Mouse (Mus musculus) stomach, embryonic 16.5 days (tissue): Measurements from ENCODE around the gene Cdh13. TPM values are rescaled to one million over a fixed set of nuclear protein-coding genes. Genes with fewer than 3 reads are reported as not detected.

Experiments used
- ATAC-seq: fragments of 200-750 bp; cut with Nextera tagmentation; 2 replicates; pipeline ENCODE4 v1.8.0; 2017; ENCODE audit warnings: moderate number of reproducible peaks, moderate TSS enrichment; ENCODE audit not compliant: insufficient read depth, low FRiP score
- H3K27ac ChIP-seq: fragments of 300-500 bp; sonication (generic); 2 replicates; pipeline ENCODE4 v1.5.1; 2014; ENCODE audit warnings: low read length
- H3K27me3 ChIP-seq: fragments of 300-500 bp; sonication (generic); 2 replicates; pipeline ENCODE4 v1.6.1; 2014; ENCODE audit warnings: low read length, control low read depth, mixed read lengths; ENCODE audit not compliant: control insufficient read depth, insufficient read depth
- H3K36me3 ChIP-seq: fragments of 300-500 bp; sonication (generic); 2 replicates; pipeline ENCODE4 v1.6.1; 2014; ENCODE audit warnings: low read length; ENCODE audit not compliant: control insufficient read depth, insufficient read depth
- H3K4me1 ChIP-seq: fragments of 300-500 bp; sonication (generic); 2 replicates; pipeline ENCODE4 v1.6.1; 2014; ENCODE audit warnings: low read length, control low read depth, mixed read lengths; ENCODE audit not compliant: control insufficient read depth, insufficient read depth
- H3K4me2 ChIP-seq: fragments of 300-500 bp; sonication (generic); 2 replicates; pipeline ENCODE4 v1.6.1; 2014; ENCODE audit warnings: low read depth, low read length, mixed read lengths
- H3K4me3 ChIP-seq: fragments of 300-500 bp; sonication (generic); replicated peaks from 2 replicates; pipeline ENCODE4 v1.5.1; 2014; ENCODE audit warnings: mild to moderate bottlenecking, low read length
- H3K9ac ChIP-seq: fragments of 300-500 bp; sonication (generic); 2 replicates; pipeline ENCODE4 v1.6.1; 2014; ENCODE audit warnings: low read length
- H3K9me3 ChIP-seq: fragments of 300-500 bp; sonication (generic); replicated peaks from 2 replicates; pipeline ENCODE4 v1.6.1; 2016; ENCODE audit warnings: low read length, control low read depth; ENCODE audit not compliant: control insufficient read depth
- WGBS: fragments of 180-500 bp; shearing (Covaris S2); extraction: QIAGEN DNeasy Blood & Tissue Kit; methylation state at CpG from one replicate; pipeline ENCODE4 v1.1.7; 2014; 5-methylcytosine and 5-hydroxymethylcytosine counted together
- polyA plus RNA-seq: library from polyadenylated mRNA; unstranded; fragments of >200 nt; fragmentation: Nextera tagmentation; extraction: Ambion mirVana; gene quantifications from 2 replicates; pipeline ENCODE4 v1.2.1, GENCODE M21; 2015

Gene Cdh13
- polyA plus RNA-seq, 1 experiment from 2014 or later, result 19.9 TPM

DNA sequence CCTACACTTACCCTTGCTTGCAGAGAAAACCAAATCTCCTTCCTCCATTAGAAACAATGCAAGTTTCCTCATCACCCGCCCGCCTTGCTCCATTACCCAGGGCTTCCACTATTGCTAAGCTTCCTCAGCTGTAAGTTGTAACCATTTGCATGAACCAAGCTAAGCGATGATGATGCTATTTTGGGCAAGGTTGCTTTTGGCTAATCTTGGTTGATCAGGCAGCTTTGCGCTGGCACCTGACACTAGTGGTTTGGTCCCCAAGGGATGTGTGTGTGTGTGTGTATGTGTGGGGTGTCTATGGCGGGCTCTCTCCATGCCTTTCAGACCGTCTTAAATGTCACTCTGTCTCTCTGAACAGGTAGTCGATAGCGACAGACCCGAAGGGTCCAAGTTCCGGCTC lies 567.8 kb downstream of the Cdh13 start:
- Histone ChIP-seq H3K9ac (no peak overlapping the region), H3K4me3 (no peak overlapping the region), H3K4me2 (no peak overlapping the region), H3K36me3 (no peaks in the 10 kb centered on the region), H3K4me1 (no peaks in the 10 kb centered on the region), H3K9me3 (no peaks in the 10 kb centered on the region), H3K27ac (no peak overlapping the region), H3K27me3 (no peaks in the 10 kb centered on the region)
- WGBS, result 93% methylated on average over 10 of the region's 10 CpGs
- no peak for ATAC-seq

- Histone ChIP-seq H3K9ac (no peak overlapping the region), H3K27me3 (no peaks in the 10 kb centered on the region), H3K36me3 (no peaks in the 10 kb centered on the region), H3K27ac (no peak overlapping the region), H3K4me3 (no peak overlapping the region), H3K9me3 (no peaks in the 10 kb centered on the region), H3K4me1 (no peaks in the 10 kb centered on the region), H3K4me2 (no peak overlapping the region)
- 79% methylated on average over 12 of the region's 12 CpGs for WGBS
- no peak for ATAC-seq
Observed at GRCm38 (mm10) chr8:118852861-118853260, 569.3 kb downstream of the Cdh13 start.

DNA sequence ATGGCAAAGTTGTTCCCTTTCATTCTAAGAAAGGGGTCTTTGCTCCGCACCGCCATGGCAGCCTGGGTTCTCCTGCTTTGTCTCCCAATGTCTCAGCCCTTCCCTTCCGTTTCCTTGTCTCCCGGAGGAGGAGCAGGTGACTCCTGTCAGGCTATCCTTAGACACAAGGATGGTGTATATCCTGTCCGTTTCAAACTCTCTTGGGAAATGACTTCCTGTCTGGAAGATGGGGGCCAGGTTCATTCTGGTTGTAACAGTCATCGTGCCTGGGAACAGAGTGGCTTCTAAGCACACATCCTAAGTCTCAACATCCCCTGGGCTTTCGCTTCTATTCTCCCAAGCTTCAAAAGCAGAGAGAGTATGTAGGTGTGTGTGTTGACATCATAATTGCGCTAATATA lies 571.1 kb downstream of the Cdh13 start:
- ATAC-seq, result no peak
- no peak overlapping the region for H3K27ac ChIP-seq
- no peaks in the 10 kb centered on the region for H3K9me3 ChIP-seq
- no peaks in the 10 kb centered on the region for H3K36me3 ChIP-seq
- H3K9ac ChIP-seq, result no peak overlapping the region
- H3K27me3 ChIP-seq, result no peaks in the 10 kb centered on the region
- 69% methylated on average over 8 of the region's 8 CpGs for WGBS
- no peaks in the 10 kb centered on the region for H3K4me1 ChIP-seq
- no peak overlapping the region for H3K4me3 ChIP-seq
- H3K4me2 ChIP-seq, result no peak overlapping the region

DNA sequence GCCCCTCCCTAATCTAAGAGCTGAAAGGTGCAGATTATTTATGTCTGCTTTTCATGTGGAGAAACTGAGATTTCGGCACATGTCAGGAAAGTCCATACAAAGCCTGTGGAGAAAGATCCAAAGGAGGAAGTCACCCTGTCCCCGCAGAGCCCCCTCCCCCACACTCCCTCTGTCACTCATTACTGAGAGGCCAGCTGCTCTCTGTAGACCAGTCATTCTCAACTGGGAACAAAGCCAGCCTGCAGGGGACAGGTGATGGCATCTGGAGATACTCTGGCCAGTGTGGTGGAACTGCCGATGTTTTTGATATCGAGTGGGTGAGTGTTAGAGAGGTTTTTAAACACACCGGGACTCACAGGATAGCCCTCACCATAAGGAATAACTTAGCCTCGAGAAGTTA lies 582.8 kb downstream of the Cdh13 start:
- no peak overlapping the region for H3K27ac ChIP-seq
- H3K4me1 ChIP-seq, result no peaks in the 10 kb centered on the region
- H3K9ac ChIP-seq, result no peak overlapping the region
- no peaks in the 10 kb centered on the region for H3K9me3 ChIP-seq
- no peak overlapping the region for H3K4me2 ChIP-seq
- no peaks in the 10 kb centered on the region for H3K27me3 ChIP-seq
- 66% methylated on average over 6 of the region's 6 CpGs for WGBS
- no peaks in the 10 kb centered on the region for H3K36me3 ChIP-seq
- no peak overlapping the region for H3K4me3 ChIP-seq
- ATAC-seq, result no peak

GRCm38 (mm10) chr8:118870711-118871110 lies 587.2 kb downstream of the Cdh13 start:
- Histone ChIP-seq H3K36me3 (no peaks in the 10 kb centered on the region), H3K9ac (no peak overlapping the region), H3K27me3 (no peaks in the 10 kb centered on the region), H3K27ac (no peak overlapping the region), H3K4me2 (no peak overlapping the region), H3K4me1 (no peaks in the 10 kb centered on the region), H3K4me3 (no peak overlapping the region), H3K9me3 (no peaks in the 10 kb centered on the region)
- 83% methylated on average over 8 of the region's 8 CpGs for WGBS
- no peak for ATAC-seq

- Histone ChIP-seq H3K4me2 (no peak overlapping the region), H3K9me3 (no peaks in the 10 kb centered on the region; the same call in 1 of the 2 replicates), H3K9ac (no peak overlapping the region), H3K4me3 (no peak overlapping the region), H3K27ac (no peak overlapping the region), H3K36me3 (no peaks in the 10 kb centered on the region), H3K4me1 (no peaks in the 10 kb centered on the region), H3K27me3 (no peaks in the 10 kb centered on the region)
- no peak for ATAC-seq
- WGBS, result 71% methylated on average over 11 of the region's 11 CpGs
Observed at GRCm38 (mm10) chr8:118879939-118880825, 596.6 kb downstream of the Cdh13 start.

- Histone ChIP-seq H3K4me1 (no peaks in the 10 kb centered on the region), H3K36me3 (no peaks in the 10 kb centered on the region), H3K27me3 (no peaks in the 10 kb centered on the region), H3K4me3 (no peak overlapping the region), H3K27ac (no peak overlapping the region), H3K9ac (no peak overlapping the region), H3K9me3 (no peaks in the 10 kb centered on the region), H3K4me2 (no peak overlapping the region)
- 70% methylated on average over 8 of the region's 8 CpGs for WGBS
- ATAC-seq, result no peak
Observed at GRCm38 (mm10) chr8:118884296-118884695, 600.8 kb downstream of the Cdh13 start.

DNA sequence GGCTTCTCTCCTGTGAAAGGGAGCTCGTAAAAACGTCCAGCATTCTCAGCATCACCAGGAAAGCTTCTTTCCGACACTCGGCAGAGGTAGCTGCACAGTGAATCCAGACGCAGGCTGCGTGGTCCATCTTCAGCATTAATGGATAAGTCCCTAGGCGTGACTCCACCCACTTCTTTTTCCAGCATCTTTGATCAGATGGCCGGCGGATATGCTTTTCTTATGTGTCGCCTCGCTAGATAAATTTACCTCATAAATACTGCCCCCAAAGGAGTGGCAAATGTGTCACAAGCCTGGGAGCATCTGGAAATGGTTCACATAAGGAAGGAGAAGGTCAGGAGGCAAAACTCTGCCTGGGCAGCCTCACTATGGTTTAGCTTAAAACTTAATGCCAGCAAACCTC lies 601.5 kb downstream of the Cdh13 start:
- Histone ChIP-seq H3K4me3 (no peak overlapping the region), H3K4me1 (no peaks in the 10 kb centered on the region), H3K9ac (no peak overlapping the region), H3K9me3 (no peaks in the 10 kb centered on the region), H3K36me3 (no peaks in the 10 kb centered on the region), H3K27me3 (no peaks in the 10 kb centered on the region), H3K27ac (no peak overlapping the region), H3K4me2 (no peak overlapping the region)
- ATAC-seq, result no peak
- WGBS, result 72% methylated on average over 11 of the region's 11 CpGs

- no peaks in the 10 kb centered on the region for H3K27me3 ChIP-seq
- H3K9ac ChIP-seq, result no peak overlapping the region
- H3K4me2 ChIP-seq, result no peak overlapping the region
Observed at GRCm38 (mm10) chr8:118902402-118902801, 618.9 kb downstream of the Cdh13 start.

More at GRCm38 (mm10) chr8:118902402-118902801, 618.9 kb downstream of the Cdh13 start:
- no peak overlapping the region for H3K4me3 ChIP-seq
- no peak overlapping the region for H3K27ac ChIP-seq
- no peaks in the 10 kb centered on the region for H3K36me3 ChIP-seq
- H3K9me3 ChIP-seq, result no peaks in the 10 kb centered on the region; the same call in 1 of the 2 replicates
- H3K4me1 ChIP-seq, result no peaks in the 10 kb centered on the region
- WGBS, result 86% methylated on average over 11 of the region's 11 CpGs
- no peak for ATAC-seq
